Mouse (Mus musculus): ENCODE measurements around the gene Eps8l1. TPM values are rescaled to one million over a fixed set of nuclear protein-coding genes. Genes with fewer than 3 reads are reported as not detected.
"Not testable (repeated sequence)": the region's sequence is repeated elsewhere in the genome, so short reads cannot be mapped to it uniquely, and the experiment has no call there.

The Eps8l1 gene
- 9.3 and 10.6 TPM in 2 replicates for polyA plus RNA-seq (2015; fragmentation: Nextera tagmentation; extraction: Ambion mirVana)

DNA sequence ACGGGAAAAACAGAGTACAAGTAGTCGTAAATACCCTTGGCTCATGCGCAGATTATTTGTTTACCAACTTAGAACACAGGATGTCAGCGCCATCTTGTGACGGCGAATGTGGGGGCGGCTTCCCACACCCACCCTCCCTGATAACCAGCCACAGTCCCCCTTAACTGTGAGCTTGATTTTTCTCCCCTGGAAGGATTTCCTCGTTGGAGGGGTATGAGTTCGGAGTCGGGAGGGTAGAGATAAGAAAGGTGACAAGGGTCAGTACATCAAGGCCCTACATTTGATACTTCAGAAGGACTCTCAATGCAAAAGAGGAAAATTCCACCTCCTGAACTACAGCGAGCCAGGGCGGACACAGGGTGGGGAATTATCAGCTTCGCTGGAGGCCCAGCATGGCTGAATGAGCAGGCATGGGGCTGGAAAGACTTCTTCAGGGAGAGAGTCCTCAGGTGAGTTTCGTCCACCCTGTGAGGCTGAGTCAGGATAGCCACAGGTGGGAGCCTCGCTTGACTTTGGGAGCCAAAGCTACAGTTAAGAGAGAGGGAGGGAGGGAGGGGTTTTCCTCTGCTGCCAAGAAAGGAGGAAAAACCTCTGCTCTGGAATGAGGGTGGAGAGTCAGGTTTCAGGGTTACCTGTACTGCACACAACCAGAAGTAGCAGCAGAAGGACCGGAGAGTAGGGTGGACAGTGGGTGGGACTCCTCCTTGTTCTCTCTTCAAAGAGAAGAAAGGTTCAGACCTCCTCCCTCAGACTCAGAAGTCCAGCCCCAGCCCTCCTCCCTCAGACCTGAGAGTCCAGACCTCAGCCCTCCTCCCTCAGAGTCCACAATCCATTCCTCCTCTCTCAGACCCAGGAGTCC lies at the start of gene Eps8l1:
Eps8l1 (plus strand) TSS at position 99 of the 859 bp plus-strand sequence.
- Histone ChIP-seq H3K36me3 (no peaks in the 10 kb centered on the region), H3K9me3 (no peaks in the 10 kb centered on the region), H3K4me2 (peak within 1 kb of the TSS; percentile 44), H3K27me3 (peaks cover 9% of the 10 kb centered on the region; the same call in 1 of the 2 replicates), H3K4me1 (replicated peaks) (no peaks in the 10 kb centered on the region), H3K4me3 (peak within 1 kb of the TSS; percentile 22; the same call in 1 of the 2 replicates), H3K9ac (peak within 1 kb of the TSS; percentile 24; the same call in 1 of the 2 replicates), H3K27ac (no peak within 1 kb of the TSS)
- WGBS: 76% methylated on average over 13 of the region's 16 CpGs
- ATAC-seq (ENCODE audit: low FRiP score): peak; percentile 66

DNA sequence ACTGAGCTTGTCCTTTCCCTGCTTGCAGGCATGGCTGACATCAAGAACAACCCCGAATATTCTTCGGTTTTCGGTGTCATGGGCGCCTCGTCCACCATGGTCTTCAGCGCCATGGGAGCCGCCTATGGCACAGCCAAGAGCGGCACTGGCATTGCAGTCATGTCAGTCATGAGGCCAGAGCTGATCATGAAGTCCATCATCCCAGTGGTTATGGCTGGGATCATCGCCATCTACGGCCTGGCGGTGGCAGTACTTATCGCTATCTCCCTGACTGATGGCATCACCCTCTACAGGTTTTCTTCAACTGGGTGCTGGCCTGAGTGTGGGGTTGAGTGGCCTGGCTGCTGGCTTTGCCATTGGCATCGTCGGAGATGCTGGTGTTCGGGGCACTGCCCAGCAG lies 48.1 kb upstream of the Eps8l1 start:
- H3K9me3 ChIP-seq; ATAC-seq (ENCODE audit: low FRiP score); H3K9ac ChIP-seq; H3K27ac ChIP-seq; H3K4me1 ChIP-seq (replicated peaks); H3K4me2 ChIP-seq; H3K4me3 ChIP-seq; H3K36me3 ChIP-seq; H3K27me3 ChIP-seq: not testable (repeated sequence)
- WGBS: 96% methylated on average over 15 of the region's 15 CpGs

DNA sequence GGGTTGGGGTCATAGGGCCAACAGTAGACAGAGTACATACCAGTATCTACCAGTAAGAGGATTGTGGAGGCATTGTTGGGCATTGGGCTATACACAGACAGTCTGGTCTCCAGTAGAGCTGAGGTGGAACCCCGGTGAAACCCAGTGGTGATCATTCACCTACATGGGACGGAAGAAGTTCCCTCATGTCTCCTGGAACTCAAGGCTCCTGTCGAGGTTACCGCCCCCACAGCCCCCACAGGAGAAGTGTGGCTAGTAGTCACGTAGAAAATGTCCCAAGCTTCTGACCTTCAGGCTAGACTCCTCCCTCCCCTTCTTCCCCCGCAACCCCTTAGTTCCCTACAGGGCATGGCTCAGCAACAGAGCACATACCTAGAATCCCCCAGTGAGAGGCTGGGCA lies 40.8 kb upstream of the Eps8l1 start:
- H3K27ac ChIP-seq: no peak overlapping the region
- 86% methylated on average over 6 of the region's 6 CpGs for WGBS
- no peaks in the 10 kb centered on the region for H3K27me3 ChIP-seq
- ATAC-seq (ENCODE audit: low FRiP score): no peak
- no peak overlapping the region for H3K9ac ChIP-seq
- H3K9me3 ChIP-seq: no peaks in the 10 kb centered on the region
- peaks cover 13% of the 10 kb centered on the region for H3K36me3 ChIP-seq
- no peaks in the 10 kb centered on the region for H3K4me1 ChIP-seq (replicated peaks)
- no peak overlapping the region for H3K4me2 ChIP-seq
- no peak overlapping the region for H3K4me3 ChIP-seq

DNA sequence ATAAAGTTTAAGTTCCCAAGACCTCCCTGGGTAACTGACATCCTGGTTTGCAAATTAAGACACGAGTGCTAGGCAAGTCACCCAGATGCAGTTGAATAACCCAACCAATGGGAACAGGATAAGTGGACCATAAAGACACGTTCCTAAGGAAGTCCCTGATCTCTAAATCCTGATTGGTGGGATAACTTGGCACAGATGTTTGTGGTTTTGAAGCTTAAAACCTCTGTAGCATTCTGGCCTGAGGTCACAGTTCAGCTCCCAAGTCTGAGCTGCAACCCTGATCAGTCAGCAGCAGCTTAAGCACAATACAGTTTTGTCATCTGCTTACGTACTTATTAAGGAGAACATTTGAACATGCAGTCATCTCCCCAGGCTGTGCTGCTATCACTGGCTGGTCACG lies 40.2 kb upstream of the Eps8l1 start:
- H3K9ac ChIP-seq: no peak overlapping the region
- H3K27ac ChIP-seq: no peak overlapping the region
- ATAC-seq (ENCODE audit: low FRiP score): no peak
- no peaks in the 10 kb centered on the region for H3K27me3 ChIP-seq
- WGBS: 70% methylated on average over 4 of the region's 4 CpGs
- no peaks in the 10 kb centered on the region for H3K4me1 ChIP-seq (replicated peaks)
- H3K4me3 ChIP-seq: no peak overlapping the region
- H3K4me2 ChIP-seq: no peak overlapping the region
- peaks cover 19% of the 10 kb centered on the region for H3K36me3 ChIP-seq
- no peaks in the 10 kb centered on the region for H3K9me3 ChIP-seq

DNA sequence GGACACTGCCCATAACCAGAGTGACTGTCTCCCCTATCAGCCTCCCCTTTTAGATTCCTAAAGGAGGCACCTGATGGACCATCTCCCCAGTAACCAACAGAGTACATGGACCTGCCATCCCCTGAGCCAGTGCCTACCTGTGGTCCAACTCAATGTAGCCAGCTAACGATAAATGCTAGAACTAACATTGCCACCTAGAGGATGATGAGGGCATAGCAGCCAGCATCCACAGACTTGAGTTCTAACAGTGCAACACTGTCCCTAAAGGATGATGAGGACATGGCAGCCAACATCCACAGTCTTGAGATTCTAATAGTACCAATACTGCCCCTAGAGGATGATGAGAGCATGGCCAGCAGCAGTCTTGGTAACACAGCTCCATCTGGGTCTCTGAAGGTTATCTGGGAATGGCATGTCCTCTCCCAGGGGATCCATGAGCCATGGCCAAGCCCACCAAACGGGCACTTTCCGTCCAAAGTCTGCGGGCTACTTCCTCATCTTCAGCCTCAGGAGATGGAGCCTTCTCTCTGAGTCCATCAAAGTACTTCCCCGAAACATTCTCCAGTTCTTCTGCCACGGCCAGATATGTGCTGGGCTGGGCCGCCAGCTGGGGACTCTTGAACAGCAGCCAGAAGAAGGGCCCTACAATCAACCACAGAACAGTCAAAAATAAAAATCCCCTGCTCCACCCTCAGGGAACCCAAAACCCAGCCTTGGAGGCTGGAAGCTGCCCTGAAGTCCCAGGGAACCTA lies 33.1 kb upstream of the Eps8l1 start:
- Histone ChIP-seq H3K4me2 (no peak overlapping the region), H3K36me3 (peaks cover 84% of the 10 kb centered on the region), H3K27me3 (no peaks in the 10 kb centered on the region), H3K4me1 (replicated peaks) (no peaks in the 10 kb centered on the region), H3K27ac (no peak overlapping the region), H3K4me3 (no peak overlapping the region), H3K9me3 (no peaks in the 10 kb centered on the region), H3K9ac (no peak overlapping the region)
- 73% methylated on average over 7 of the region's 7 CpGs for WGBS
- ATAC-seq (ENCODE audit: low FRiP score): peak; percentile 91

DNA sequence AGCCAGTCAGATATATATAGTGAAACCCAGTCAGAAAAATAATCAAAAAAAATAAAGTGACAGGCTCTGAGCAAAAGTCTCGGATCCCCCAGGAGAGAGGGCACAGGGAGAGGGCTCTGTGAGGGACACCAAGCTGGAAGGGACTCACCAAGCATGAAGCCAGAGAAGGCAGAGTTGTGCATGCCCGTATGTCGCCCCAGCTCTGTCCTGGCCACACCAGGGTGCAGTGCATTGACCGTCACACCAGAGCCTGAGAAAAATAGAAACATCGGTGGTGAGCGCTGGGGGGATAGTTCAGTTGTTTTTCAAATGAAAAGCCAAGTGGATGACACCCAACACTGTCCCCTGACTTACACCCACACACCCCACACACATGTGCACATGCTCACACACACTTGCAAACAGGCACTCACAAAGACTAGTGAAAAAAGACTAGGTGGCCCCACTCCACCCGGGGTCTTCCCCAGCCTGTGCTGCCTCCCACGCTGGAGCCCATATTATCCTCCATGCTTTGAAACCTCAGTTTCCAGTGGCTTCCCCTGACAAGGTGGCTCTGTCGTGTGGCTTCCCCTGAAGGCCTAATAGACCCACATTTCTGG lies 30.1 kb upstream of the Eps8l1 start:
- WGBS: 95% methylated on average over 9 of the region's 9 CpGs
- no peak overlapping the region for H3K27ac ChIP-seq
- H3K4me1 ChIP-seq (replicated peaks): no peaks in the 10 kb centered on the region
- H3K36me3 ChIP-seq: peaks cover 94% of the 10 kb centered on the region
- no peaks in the 10 kb centered on the region for H3K9me3 ChIP-seq
- H3K4me2 ChIP-seq: no peak overlapping the region
- ATAC-seq (ENCODE audit: low FRiP score): no peak
- no peaks in the 10 kb centered on the region for H3K27me3 ChIP-seq
- no peak overlapping the region for H3K9ac ChIP-seq
- H3K4me3 ChIP-seq: no peak overlapping the region

DNA sequence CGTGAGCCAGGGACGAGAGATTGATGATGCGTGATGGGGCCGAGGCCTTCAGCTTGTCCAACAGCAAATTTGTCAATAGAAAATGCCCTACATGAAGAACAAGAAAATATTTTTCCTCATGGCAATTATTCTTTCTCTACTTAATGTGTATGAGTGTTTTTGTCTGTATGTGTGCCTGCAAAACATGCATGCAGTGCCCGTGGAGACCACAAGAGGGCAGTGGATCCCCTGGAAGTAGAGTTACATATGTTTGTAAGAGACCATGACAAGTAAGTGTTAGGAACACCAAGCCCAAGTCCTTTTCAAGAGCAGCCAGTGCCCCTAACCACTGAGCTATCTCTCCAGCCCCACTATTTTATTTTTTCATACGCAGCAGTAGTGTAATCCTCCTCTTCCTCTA lies 28.9 kb upstream of the Eps8l1 start:
- Histone ChIP-seq H3K4me1 (replicated peaks) (no peaks in the 10 kb centered on the region), H3K27me3 (no peaks in the 10 kb centered on the region), H3K4me3 (no peak overlapping the region), H3K9ac (no peak overlapping the region), H3K9me3 (no peaks in the 10 kb centered on the region), H3K36me3 (peaks cover 94% of the 10 kb centered on the region), H3K27ac (no peak overlapping the region), H3K4me2 (no peak overlapping the region)
- WGBS: 76% methylated on average over 6 of the region's 6 CpGs
- ATAC-seq (ENCODE audit: low FRiP score): no peak

DNA sequence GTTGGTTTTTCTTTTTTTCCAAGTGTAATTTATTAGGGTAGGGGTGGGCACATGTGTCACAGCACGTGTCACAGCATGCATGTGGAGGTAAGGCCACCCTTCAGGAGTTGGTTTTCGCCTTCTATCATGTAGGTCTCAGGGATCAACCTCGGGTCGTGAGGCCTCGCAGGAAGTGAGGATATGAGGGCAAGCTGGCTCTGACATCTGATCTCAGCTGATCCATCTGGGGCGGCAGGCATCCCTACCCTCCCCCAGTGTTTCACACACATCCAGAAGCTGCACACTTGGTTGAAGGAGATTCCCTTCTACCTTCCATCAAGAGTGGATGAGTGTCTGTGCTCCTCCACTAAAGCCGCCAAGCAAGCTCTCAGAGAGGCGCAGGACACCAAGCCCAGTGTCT lies 28.4 kb upstream of the Eps8l1 start:
- Histone ChIP-seq H3K4me2 (no peak overlapping the region), H3K27ac (no peak overlapping the region), H3K4me1 (replicated peaks) (no peaks in the 10 kb centered on the region), H3K27me3 (no peaks in the 10 kb centered on the region), H3K9ac (no peak overlapping the region), H3K4me3 (no peak overlapping the region), H3K9me3 (no peaks in the 10 kb centered on the region), H3K36me3 (peaks cover 96% of the 10 kb centered on the region)
- WGBS: 88% methylated on average over 8 of the region's 8 CpGs
- no peak for ATAC-seq (ENCODE audit: low FRiP score)

DNA sequence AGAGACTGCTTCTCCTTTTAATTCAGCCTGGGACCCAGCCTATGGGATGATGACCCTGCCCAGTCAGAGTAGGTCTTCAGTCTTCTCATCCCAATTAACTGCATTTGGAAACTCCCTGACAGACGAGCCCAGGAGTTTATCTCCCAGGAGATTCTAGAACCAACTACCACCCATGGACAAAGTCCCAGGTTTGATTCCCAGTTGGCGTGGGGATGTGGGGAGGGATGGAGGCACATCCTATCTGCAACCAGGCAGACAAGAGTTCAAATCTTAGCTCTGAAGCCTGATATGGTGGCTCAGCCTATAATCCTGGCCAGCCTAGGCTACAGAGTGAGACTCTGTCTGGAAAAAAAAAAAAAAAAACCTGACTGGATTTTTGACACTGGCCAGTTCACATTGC lies 22.8 kb upstream of the Eps8l1 start:
- no peak overlapping the region for H3K4me3 ChIP-seq
- H3K9me3 ChIP-seq: no peaks in the 10 kb centered on the region
- ATAC-seq (ENCODE audit: low FRiP score): no peak
- no peak overlapping the region for H3K4me2 ChIP-seq
- WGBS: 89% methylated on average over 2 of the region's 2 CpGs
- H3K9ac ChIP-seq: no peak overlapping the region
- H3K27me3 ChIP-seq: no peaks in the 10 kb centered on the region
- no peaks in the 10 kb centered on the region for H3K4me1 ChIP-seq (replicated peaks)
- H3K36me3 ChIP-seq: peaks cover 92% of the 10 kb centered on the region
- no peak overlapping the region for H3K27ac ChIP-seq

DNA sequence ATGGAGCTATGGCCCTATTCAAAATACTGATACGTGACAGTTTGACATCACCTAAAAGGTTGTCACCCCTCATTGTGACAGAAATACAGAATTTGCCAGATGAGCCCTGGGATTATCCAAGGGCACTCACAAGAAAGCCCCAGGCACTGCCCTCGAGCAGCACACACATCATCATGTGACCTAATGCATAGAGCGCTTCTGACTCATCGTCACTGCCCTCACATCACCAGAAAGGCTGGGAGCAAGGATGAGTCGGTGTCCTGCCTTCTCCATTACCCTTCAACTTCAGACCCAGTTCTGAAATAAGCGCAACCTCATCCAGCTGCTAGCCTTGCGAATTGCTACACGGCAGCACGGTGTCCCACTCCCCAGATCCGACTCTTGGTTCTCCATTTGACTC lies 19.9 kb upstream of the Eps8l1 start:
- ATAC-seq (ENCODE audit: low FRiP score): no peak
- Histone ChIP-seq H3K4me3 (no peak overlapping the region), H3K36me3 (peaks cover 78% of the 10 kb centered on the region), H3K9me3 (no peaks in the 10 kb centered on the region), H3K4me2 (no peak overlapping the region), H3K4me1 (replicated peaks) (peaks cover 10% of the 10 kb centered on the region), H3K9ac (no peak overlapping the region), H3K27ac (no peak overlapping the region), H3K27me3 (no peaks in the 10 kb centered on the region)
- 92% methylated on average over 10 of the region's 10 CpGs for WGBS

DNA sequence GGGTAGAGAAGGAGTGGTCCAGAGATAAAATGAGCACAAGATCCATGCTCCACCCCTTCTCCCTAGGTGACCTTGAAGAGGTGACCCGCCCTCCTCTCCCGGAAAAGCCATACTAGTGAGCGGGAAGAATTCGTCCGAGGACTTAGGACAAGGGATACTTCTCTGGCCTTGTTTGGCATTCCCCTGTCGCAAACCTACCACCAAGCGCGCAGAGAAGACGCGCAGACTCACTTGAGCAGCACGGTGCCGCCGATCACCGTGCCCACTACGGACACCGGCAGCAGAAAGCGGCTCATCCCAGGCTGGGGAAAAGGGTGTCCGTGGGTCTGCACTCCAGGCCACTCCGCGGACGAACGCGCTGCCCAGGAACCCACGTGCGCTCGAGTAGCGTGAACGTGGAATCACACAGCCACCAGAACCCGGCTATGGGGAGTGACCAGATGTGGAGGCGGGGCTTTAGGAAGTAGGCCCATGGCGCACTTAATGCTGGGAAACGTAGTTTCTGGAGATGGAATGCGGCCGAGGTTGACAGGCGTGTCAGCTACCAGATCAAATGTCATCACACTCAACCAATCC lies 15.2 kb upstream of the Eps8l1 start, which contains the start of gene Rdh13:
Rdh13 (minus strand) TSS at position 434 of the 576 bp plus-strand sequence.
- under 1% methylated on average over 35 of the region's 35 CpGs for WGBS
- peak; percentile 94 for ATAC-seq (ENCODE audit: low FRiP score)

DNA sequence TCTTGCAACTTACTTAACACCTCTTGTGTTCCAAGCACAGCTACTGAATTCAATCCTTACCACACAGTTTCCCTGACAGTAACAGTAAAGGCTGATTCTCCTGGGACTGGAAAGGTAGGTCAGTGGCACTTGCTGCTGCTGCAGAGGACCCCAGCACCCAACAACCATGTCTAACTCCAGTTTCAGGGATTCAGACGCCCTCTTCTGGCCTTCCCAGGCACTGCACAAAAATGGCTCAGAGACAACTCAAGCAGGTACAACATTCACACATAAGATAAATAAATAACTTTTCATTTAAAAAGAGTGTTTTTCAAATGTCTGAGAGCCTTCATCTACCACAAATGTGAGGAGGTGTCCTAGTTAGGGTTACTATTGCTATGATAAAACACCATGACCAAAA lies 13.3 kb upstream of the Eps8l1 start:
- no peak overlapping the region for H3K4me3 ChIP-seq
- peaks cover 10% of the 10 kb centered on the region for H3K4me1 ChIP-seq (replicated peaks)
- no peak overlapping the region for H3K4me2 ChIP-seq
- H3K36me3 ChIP-seq: peaks cover 20% of the 10 kb centered on the region
- H3K9me3 ChIP-seq: no peaks in the 10 kb centered on the region
- H3K9ac ChIP-seq: no peak overlapping the region
- no peaks in the 10 kb centered on the region for H3K27me3 ChIP-seq
- WGBS: 0% methylated on average over 1 of the region's 1 CpGs
- ATAC-seq (ENCODE audit: low FRiP score): no peak
- no peak overlapping the region for H3K27ac ChIP-seq

More for the DNA sequence above, 15.2 kb upstream of the Eps8l1 start, which contains the start of gene Rdh13:
- Histone ChIP-seq H3K27ac (peak within 1 kb of the TSS; percentile 76), H3K4me3 (peak within 1 kb of the TSS; percentile 70), H3K4me2 (peak within 1 kb of the TSS; percentile 67), H3K9me3 (no peaks in the 10 kb centered on the region), H3K36me3 (peaks cover 38% of the 10 kb centered on the region), H3K9ac (peak within 1 kb of the TSS; percentile 83), H3K4me1 (replicated peaks) (peaks cover 10% of the 10 kb centered on the region), H3K27me3 (no peaks in the 10 kb centered on the region)

Data from hindbrain, embryonic 13.5 days (tissue).